Mouse (Mus musculus): Measurements from ENCODE around the gene Rfc2. TPM values are rescaled to one million over a fixed set of nuclear protein-coding genes. Genes with fewer than 3 reads are reported as not detected.

Gene Rfc2
- total RNA-seq, 2 experiments from 2014 or later = 49.3 to 57.6 TPM

- DNase-seq (ENCODE audit: low spot score in 2 of 2) = no peak
These were observed 25.1 kb downstream of the Rfc2 start for GRCm38 (mm10) chr5:134606314-134606713.

GRCm38 (mm10) chr5:134607121-134607520, 26.0 kb downstream of the Rfc2 start:
- no peak for DNase-seq (ENCODE audit: low spot score in 2 of 2)

GRCm38 (mm10) chr5:134609916-134610643, 28.9 kb downstream of the Rfc2 start:
- no peak for DNase-seq (ENCODE audit: low spot score in 2 of 2)

GRCm38 (mm10) chr5:134611810-134612521, 30.8 kb downstream of the Rfc2 start:
- DNase-seq (ENCODE audit: low spot score in 2 of 2) = no peak

GRCm38 (mm10) chr5:134613727-134614126, 32.6 kb downstream of the Rfc2 start:
- no peak for DNase-seq (ENCODE audit: low spot score in 2 of 2)

- DNase-seq (ENCODE audit: low spot score in 2 of 2) = no peak
These were observed 33.1 kb downstream of the Rfc2 start for GRCm38 (mm10) chr5:134614296-134614695.

GRCm38 (mm10) chr5:134614802-134615201, 33.6 kb downstream of the Rfc2 start, which contains the start of gene Lat2:
TSS of gene Lat2 (minus strand) at chr5:134615025.
- DNase-seq (ENCODE audit: low spot score in 2 of 2) = no peak

DNA sequence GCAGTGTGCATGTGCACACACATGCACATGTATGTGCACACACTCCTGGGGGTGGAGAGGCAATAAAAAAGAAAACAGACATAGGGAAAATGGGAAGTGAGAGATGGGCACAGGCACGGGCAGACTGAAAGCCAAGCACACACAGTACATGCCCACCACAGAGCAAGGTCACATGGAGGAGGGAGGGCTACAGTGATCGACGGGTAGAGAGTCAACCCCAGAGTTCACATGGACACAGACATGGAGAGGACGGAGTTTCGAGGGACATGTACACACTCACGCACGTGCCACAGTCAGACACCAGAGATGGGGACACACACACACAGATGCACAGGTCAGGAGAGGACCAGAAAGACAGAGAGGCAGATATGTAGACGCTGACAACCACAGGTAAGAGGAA, 34.2 kb downstream of the Rfc2 start:
- DNase-seq (ENCODE audit: low spot score in 2 of 2) = no peak

- peak in 1 of 2 experiments; percentile 54 for DNase-seq (ENCODE audit: low spot score in 2 of 2)
These were observed 34.6 kb downstream of the Rfc2 start for GRCm38 (mm10) chr5:134615780-134616179.

- peak; percentile 46 to 71 for DNase-seq (ENCODE audit: low spot score in 2 of 2)
These were observed 35.9 kb downstream of the Rfc2 start for GRCm38 (mm10) chr5:134617071-134617470.

DNA sequence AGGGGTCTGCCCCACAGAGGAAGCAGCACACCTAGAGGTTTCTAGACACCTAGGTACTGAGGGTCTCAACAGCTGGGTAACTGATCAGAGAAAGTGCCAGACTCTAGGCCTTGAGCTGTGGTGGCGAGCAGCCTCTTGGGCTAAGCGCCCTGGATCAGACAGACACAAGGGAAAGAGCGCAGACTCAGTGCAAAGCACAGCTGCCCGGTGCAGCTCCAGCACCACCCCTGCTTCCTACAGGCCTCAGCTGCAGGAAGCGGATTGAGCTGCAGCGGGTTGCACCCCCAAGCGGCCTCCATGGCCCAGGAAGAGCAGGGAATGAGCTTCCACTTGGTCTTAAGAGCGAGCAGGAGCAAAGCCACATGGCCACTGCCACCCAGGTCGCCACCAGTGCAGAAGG, 39.3 kb downstream of the Rfc2 start:
- peak in 1 of 2 experiments; percentile 39 for DNase-seq (ENCODE audit: low spot score in 2 of 2)

DNA sequence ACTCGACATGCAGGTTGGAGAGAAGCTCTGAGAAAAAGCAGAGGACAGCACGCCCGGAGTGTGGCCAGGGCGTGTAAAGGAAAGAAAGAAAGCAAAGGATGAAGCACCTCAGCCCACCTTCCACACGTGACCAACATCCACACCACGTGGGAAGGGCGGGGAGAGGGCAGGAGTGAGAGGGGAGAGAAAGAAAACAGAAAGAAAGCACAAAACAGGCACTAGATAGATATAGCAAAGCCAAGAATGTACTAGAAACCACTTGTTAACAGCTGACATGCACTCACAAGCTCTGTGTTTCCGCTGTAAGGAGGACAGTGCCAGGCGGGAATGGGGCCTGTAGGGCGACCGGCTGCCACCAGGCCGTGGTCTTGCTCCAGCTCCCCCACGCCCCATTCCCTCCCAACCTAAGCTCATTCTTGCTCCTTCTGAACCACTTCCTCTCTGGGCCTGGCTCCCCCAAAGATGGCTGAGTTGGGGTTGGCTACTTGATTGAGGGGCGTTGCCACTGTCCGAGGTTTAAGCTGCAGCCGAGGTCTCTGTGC, 40.0 kb downstream of the Rfc2 start:
- no peak for DNase-seq (ENCODE audit: low spot score in 2 of 2)

- peak; percentile 80 to 90 for DNase-seq (ENCODE audit: low spot score in 2 of 2)
These were observed 40.9 kb downstream of the Rfc2 start for GRCm38 (mm10) chr5:134622069-134622468.

DNA sequence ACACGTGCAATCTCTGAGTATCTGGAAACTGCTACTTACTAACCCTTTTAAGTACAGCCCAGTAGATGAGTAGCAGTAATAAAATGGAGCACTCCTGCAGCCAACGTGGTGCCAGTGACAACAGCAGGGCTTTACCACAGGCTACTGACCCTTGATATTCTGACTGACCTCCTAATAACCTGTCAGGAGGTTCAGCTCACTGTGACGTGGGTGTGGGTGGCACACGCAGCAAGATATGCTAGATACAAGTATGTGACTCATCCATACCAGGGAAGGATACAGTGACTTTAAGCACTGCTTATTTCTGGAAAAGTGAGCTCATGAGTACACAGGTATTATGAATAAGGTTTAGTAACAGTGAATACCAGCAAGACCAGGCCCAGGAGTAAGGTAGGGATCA, 48.3 kb downstream of the Rfc2 start:
- DNase-seq (ENCODE audit: low spot score in 2 of 2) = no peak

DNA sequence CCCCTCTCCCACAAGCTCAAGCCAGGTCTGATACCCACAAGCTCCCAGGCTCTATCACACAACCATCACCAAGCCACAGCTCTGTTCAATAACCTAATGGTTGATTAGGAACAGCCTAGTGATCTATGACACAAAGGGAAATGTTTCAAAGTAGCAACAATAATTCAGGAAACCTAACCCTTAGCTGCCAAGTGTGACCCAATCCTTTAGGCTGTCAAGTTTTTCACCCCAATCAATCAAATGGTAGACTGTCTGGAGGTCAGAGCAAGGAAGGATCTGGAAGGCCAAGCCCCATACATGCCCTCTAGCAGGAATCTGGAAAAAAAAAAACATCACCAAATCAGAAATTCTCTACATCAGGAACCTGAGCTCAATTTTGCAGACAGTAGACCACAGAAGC, 49.7 kb downstream of the Rfc2 start:
- DNase-seq (ENCODE audit: low spot score in 2 of 2) = no peak

DNA sequence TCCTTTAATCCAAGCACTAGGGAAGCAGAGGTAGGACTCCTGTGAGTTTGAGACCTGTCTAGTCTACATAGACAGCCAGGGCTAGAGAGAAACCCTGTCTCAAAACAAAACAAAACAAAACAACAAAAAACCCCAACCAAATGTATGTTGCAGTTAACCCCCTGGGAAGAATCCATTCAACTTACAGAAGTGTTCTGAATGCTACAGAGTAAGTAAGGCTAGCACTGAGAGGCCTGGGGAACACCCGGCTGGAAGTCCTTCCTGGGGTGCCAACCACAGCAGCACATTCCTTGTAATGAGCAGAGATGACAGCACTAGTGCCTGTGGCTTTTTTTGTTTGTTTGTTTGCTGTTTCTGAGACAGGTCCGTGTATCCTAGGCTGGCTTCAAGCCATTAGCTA, 51.7 kb downstream of the Rfc2 start:
- no peak for DNase-seq (ENCODE audit: low spot score in 2 of 2)

- DNase-seq (ENCODE audit: low spot score in 2 of 2) = no peak
These were observed 56.7 kb downstream of the Rfc2 start for GRCm38 (mm10) chr5:134637820-134638367.

DNA sequence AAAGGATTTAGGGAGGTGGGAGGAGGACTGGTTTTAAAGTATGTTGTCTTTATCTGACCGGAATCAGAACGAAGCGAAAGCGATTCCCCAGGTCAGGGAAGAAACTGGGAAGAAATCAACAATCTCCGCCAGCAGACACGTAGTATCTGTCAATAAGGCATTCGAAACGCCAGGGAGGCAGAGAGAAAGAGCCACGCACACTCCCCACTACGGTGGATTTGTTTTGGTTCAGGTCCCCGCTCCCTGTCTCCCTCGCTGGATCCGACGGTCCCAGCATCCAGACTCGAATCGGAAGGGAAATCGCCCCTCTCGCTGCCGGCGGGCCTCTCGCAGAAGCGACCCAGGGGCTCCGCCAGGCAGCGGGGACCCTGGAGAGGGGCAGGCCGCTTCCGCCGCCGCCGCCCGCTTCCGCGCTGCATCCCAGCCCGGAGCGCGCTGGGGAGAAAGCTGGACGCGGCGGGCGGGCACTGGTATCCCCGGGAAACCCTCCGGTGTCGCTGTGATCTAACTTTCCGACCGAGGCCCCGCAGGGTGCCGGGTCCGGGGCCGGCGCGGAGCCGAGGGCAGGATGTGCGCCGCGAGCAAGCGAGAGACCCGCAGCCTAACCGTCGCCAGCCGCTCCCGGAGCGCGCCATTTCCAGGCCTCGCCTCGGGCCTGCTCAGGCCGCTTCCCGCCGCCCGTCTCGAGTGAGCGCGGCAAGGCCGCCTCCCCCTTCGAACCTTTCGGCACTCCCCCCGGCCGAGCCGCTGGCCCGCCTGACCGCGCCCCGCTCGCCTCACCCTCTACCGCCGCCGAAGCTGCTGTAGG, 57.5 kb downstream of the Rfc2 start:
- DNase-seq (ENCODE audit: low spot score in 2 of 2) = no peak

DNA sequence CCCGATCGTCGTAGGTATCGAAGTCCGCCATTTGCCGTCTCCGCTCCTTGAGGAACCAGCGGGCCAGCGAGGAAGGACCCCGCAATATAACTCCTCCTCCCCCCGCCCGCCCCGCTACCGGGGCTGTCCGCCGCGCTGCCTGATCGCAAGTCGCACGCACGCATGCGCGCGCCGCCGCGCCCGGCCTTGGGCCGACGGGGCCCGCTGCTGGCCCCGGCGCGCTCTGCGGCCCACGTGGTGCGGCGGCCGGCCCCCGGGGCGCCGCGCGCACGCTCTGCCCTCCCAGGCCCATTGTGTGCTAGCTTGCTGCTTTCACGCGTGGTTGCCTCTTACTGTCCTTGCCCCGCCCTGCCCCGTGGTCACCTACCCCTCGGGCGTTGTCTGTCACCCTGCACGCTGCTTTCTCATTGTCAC, 58.1 kb downstream of the Rfc2 start, which contains the start of gene Eif4h:
TSS of gene Eif4h (minus strand) at position 222 of the 414 bp plus-strand sequence.
- DNase-seq (ENCODE audit: low spot score in 2 of 2) = peak; percentile 94 to 98

- DNase-seq (ENCODE audit: low spot score in 2 of 2) = no peak
These were observed 59.2 kb downstream of the Rfc2 start for GRCm38 (mm10) chr5:134640371-134640770.

DNA sequence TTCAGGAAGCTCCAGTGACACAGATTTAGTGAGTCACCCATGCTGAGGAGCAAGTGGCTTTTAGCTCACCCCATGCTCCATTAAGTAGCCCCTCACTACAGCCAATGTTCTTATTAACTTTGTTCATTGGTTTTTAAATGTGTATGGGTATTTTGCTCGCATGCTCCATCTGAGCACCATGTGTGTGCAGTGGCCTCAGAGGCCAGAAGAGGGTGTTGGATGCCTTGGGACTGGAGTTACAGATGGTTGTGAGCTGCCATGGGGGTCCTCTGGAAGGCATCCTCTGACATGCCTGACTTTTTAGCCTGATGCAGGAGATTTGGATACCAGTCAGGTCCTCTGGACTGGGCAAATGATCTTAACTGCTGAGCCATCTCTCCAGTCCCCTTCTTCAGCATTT, 63.0 kb downstream of the Rfc2 start:
- DNase-seq (ENCODE audit: low spot score in 2 of 2) = no peak

Data from layer of hippocampus, adult 18-20 months (tissue).